Mouse (Mus musculus): ENCODE measurements around the gene Ash1l.

DNA sequence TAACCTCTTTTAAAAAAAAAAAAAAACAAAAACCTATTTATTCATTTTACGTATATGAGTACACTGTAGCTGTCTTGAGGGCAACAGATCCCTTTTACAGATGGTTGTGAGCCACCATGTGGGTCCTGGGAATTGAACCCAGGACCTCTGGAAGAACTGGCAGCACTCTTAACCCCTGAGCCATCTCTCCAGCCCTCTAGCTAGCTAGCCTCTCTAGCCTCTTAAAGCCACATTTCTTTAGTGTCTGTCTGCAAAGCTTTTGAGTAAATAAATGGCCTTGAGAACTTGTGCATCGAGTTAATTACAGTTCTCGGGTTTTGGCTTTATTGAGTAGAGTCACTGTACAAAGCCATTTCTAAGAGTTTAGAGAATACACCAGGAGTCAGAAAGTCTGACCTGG lies 45.6 kb upstream of the Ash1l start:
- TF ChIP-seq E2F4 (IDR thresholded peaks at IDR 0.05; ENCODE audit: insufficient read depth) (no peak), USF1 (IDR thresholded peaks at IDR 0.05; ENCODE audit: low read depth) (no peak), POLR2A (IDR thresholded peaks at IDR 0.05; ENCODE audit: insufficient read length, low read depth) (no peak), MYOG (IDR thresholded peaks at IDR 0.05; ENCODE audit: control insufficient read depth in 1 of 3, insufficient read depth in 1 of 3, insufficient read length in 2 of 3, low read depth in 2 of 3) (no peak), MAX (IDR thresholded peaks at IDR 0.05; ENCODE audit: low read depth) (no peak)

All from myocyte (in vitro differentiated cells).